Mouse (Mus musculus): ENCODE data around the gene Ciao2b.

DNA sequence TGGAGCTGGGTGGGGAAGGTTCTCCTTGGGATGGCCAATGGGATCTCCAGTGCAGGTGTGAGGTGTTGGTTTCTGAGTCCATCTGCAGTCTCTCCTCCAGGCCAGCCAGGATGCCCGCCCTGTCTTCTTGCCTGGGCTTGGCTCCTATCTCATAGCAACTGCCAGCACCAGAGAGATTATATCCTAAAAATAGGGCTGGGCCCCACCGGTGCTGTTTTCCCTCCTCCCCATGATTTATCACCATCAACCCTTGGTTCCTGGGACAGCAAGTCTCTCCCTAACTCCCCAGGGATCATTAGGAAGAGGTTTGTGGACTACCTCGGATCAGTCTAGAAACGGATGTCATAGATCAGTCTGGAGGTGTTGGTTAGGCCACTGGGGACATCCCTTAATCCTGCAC lies 28.6 kb downstream of the Ciao2b start:
- TF ChIP-seq GATA1 (IDR thresholded peaks at IDR 0.05; ENCODE audit: borderline replicate concordance, low read length) (no peak), FLI1 (IDR thresholded peaks at IDR 0.05; ENCODE audit: low read length) (no peak)

Measured in megakaryocyte, embryonic 14.5 days (primary cell).